In the genomic region with DNA sequence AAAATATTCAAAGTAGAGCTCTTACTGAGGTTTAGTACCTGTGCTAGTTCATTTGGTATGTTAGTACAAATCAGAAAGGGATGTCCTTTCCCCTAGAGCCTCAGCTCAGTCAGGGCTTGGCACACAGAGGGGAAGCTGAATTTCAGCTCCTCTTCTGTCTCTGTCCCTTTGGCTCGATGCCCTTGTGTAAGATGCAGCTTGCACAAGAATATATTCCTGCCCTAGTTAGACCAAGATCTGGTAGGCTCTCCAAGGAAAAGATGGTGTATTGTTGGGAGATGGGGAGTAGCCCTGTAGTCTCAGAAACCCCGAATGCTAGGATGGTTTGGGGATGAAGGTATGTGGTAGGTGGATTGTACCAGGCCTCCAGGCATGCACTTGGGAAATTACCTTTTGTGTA, we compare ENCODE assay signal across 20 mouse cellular contexts.
DNase-seq lines count a peak whose midpoint lies in the region; ATAC-seq lines count a peak whose summit lies in the region.
"Had no signal": no experiment of that assay in that cellular context is flagged by ENCODE, and none has a peak within 500 bp of the region (broad histone marks: within the 10 kb centered on the region; RNA-seq: fewer than 3 reads in every experiment).

No protein-coding gene starts in this region.

- peaks cover 8% of the 10 kb centered on the region for H3K36me3 ChIP-seq in hindbrain, embryonic 12.5 days

- no peak overlapping the region for H3K4me3 ChIP-seq in hindbrain, embryonic 12.5 days
- H3K4me3 ChIP-seq: forebrain, embryonic 13.5 days; intestine, embryonic 15.5 days; liver, embryonic 13.5 days; midbrain, embryonic 12.5 days; neural tube, embryonic 12.5 days had no signal

- H3K9me3 ChIP-seq in hindbrain, embryonic 12.5 days (replicated peaks): no peaks in the 10 kb centered on the region
- H3K9me3 ChIP-seq: forebrain, embryonic 13.5 days; G1E; intestine, embryonic 15.5 days; liver, embryonic 13.5 days; midbrain, embryonic 12.5 days; neural tube, embryonic 12.5 days had no signal

- H3K27me3 ChIP-seq in hindbrain, embryonic 12.5 days: no peaks in the 10 kb centered on the region
- H3K27me3 ChIP-seq: forebrain, embryonic 13.5 days; intestine, embryonic 15.5 days; liver, embryonic 13.5 days; midbrain, embryonic 12.5 days; neural tube, embryonic 12.5 days had no signal

- ATAC-seq in cerebellum, adult (ENCODE audit: insufficient number of reproducible peaks, low FRiP score, low TSS enrichment): peak; percentile 72
- ATAC-seq in megakaryocyte progenitor cell, adult 5-6 weeks (replicated peaks; ENCODE audit: poor library complexity): no peak
- ATAC-seq in hindbrain, embryonic 12.5 days (ENCODE audit: low FRiP score): no peak
- ATAC-seq: forebrain, embryonic 13.5 days; intestine, embryonic 15.5 days had no signal

- H3K4me1 ChIP-seq in hindbrain, embryonic 12.5 days: peaks cover 4% of the 10 kb centered on the region
- H3K4me1 ChIP-seq: intestine, embryonic 15.5 days; liver, embryonic 13.5 days; neural tube, embryonic 12.5 days had no signal

- no peak overlapping the region for H3K4me2 ChIP-seq in hindbrain, embryonic 12.5 days (replicated peaks)
- H3K4me2 ChIP-seq: forebrain, embryonic 13.5 days; heart, embryonic 11.5 days; hindbrain, embryonic 14.5 days; intestine, embryonic 15.5 days; liver, embryonic 13.5 days; midbrain, embryonic 12.5 days; neural tube, embryonic 12.5 days had no signal

- 88% methylated on average over 2 of the region's 2 CpGs for WGBS in hindbrain, embryonic 12.5 days

- no peak overlapping the region for H3K27ac ChIP-seq in hindbrain, embryonic 12.5 days
- H3K27ac ChIP-seq: forebrain, embryonic 13.5 days; hindbrain, embryonic 14.5 days; intestine, embryonic 15.5 days; liver, embryonic 13.5 days; midbrain, embryonic 12.5 days; neural tube, embryonic 12.5 days had no signal

- H3K9ac ChIP-seq in hindbrain, embryonic 12.5 days: no peak overlapping the region
- H3K9ac ChIP-seq: forebrain, embryonic 13.5 days; hindbrain, embryonic 14.5 days; intestine, embryonic 15.5 days; liver, embryonic 13.5 days; midbrain, embryonic 12.5 days; neural tube, embryonic 12.5 days had no signal

- no peak for DNase-seq in cerebellum, postnatal 4 days (ENCODE audit: low spot score in 2 of 2)
- DNase-seq in right cerebral cortex, adult 18-20 months: peak; percentile 63
- no peak for DNase-seq in right cerebral cortex, postnatal 4 days
- DNase-seq in cerebellum, postnatal 14 days: peak; percentile 51 to 56
- DNase-seq in heart, postnatal 4 days: no peak
- DNase-seq: gastrocnemius, postnatal 36 days; heart, postnatal 14 days; kidney, postnatal 36 days; liver, embryonic 13.5 days; thymus, postnatal 14 days had no signal

Comparison
In these comparisons a context has a peak if more than half of its experiments do, and no peak if none do; other contexts are left out.
1. DNase-seq: peak in right cerebral cortex, adult 18-20 months (single experiment) and cerebellum, postnatal 14 days (2 of 2); none in cerebellum, postnatal 4 days (0 of 2), right cerebral cortex, postnatal 4 days (single experiment) and heart, postnatal 4 days (single experiment).